Mouse (Mus musculus) ES-CJ7 (cell line): ENCODE results near the gene Ppp4r1.
A peak's percentile ranks its signal among the peaks of the same experiment; 100 is the strongest.

Experiments
- DNase-seq: peaks from one replicate; pipeline ENCODE4 v3.0.0; 2011; ENCODE audit warnings: low read depth, low spot score

The Ppp4r1 gene

GRCm38 (mm10) chr17:65853326-65853725 lies 71.0 kb downstream of the Ppp4r1 start:
- DNase-seq = no peak

- DNase-seq = no peak
These were observed 71.6 kb downstream of the Ppp4r1 start for GRCm38 (mm10) chr17:65854006-65854405.

- no peak for DNase-seq
These were observed 75.2 kb downstream of the Ppp4r1 start for GRCm38 (mm10) chr17:65857617-65858016.

GRCm38 (mm10) chr17:65862579-65862978 lies 80.2 kb downstream of the Ppp4r1 start:
- peak; percentile 54 for DNase-seq

GRCm38 (mm10) chr17:65863830-65864229 lies 81.5 kb downstream of the Ppp4r1 start:
- no peak for DNase-seq

- peak; percentile 70 for DNase-seq
These were observed 82.4 kb downstream of the Ppp4r1 start for GRCm38 (mm10) chr17:65864742-65865141.

- no peak for DNase-seq
These were observed 82.9 kb downstream of the Ppp4r1 start for GRCm38 (mm10) chr17:65865265-65865664.

- no peak for DNase-seq
These were observed 83.8 kb downstream of the Ppp4r1 start for GRCm38 (mm10) chr17:65866201-65866600.

GRCm38 (mm10) chr17:65867996-65868395 lies 85.6 kb downstream of the Ppp4r1 start:
- DNase-seq = peak; percentile 48

- DNase-seq = peak; percentile 56
These were observed 87.3 kb downstream of the Ppp4r1 start for GRCm38 (mm10) chr17:65869720-65870119.

GRCm38 (mm10) chr17:65870146-65870545 lies 87.8 kb downstream of the Ppp4r1 start:
- peak; percentile 92 for DNase-seq

GRCm38 (mm10) chr17:65871641-65872041 lies 89.3 kb downstream of the Ppp4r1 start:
- no peak for DNase-seq

GRCm38 (mm10) chr17:65872051-65872450 lies 89.7 kb downstream of the Ppp4r1 start:
- DNase-seq = no peak

- DNase-seq = peak; percentile 86
These were observed 90.3 kb downstream of the Ppp4r1 start for GRCm38 (mm10) chr17:65872652-65873051.

- no peak for DNase-seq
These were observed 90.8 kb downstream of the Ppp4r1 start for GRCm38 (mm10) chr17:65873156-65873555.

- DNase-seq = no peak
These were observed 91.5 kb downstream of the Ppp4r1 start for GRCm38 (mm10) chr17:65873834-65874233.

GRCm38 (mm10) chr17:65877026-65877425 lies 94.7 kb downstream of the Ppp4r1 start:
- peak; percentile 73 for DNase-seq

GRCm38 (mm10) chr17:65884061-65884669 lies 101.8 kb downstream of the Ppp4r1 start:
- no peak for DNase-seq

- DNase-seq = peak; percentile 99
These were observed 102.5 kb downstream of the Ppp4r1 start for GRCm38 (mm10) chr17:65884691-65885397.

- DNase-seq = no peak
These were observed 103.0 kb downstream of the Ppp4r1 start for GRCm38 (mm10) chr17:65885398-65885696.

- DNase-seq = no peak
These were observed 103.5 kb downstream of the Ppp4r1 start, which contains the start of gene Ralbp1 for GRCm38 (mm10) chr17:65885697-65886529. Ralbp1 (minus strand) TSS chr17:65885798.

GRCm38 (mm10) chr17:65886571-65886970 lies 104.2 kb downstream of the Ppp4r1 start:
- DNase-seq = no peak
